Mouse (Mus musculus): Measurements from ENCODE around the gene Wfdc16.

- TF ChIP-seq CTCF (IDR thresholded peaks at IDR 0.05; ENCODE audit: borderline replicate concordance, extremely low read depth, insufficient read depth, insufficient read length) (peak; percentile 13; the same call in 1 of the 2 replicates), POLR2A (IDR thresholded peaks at IDR 0.05; ENCODE audit: borderline replicate concordance, extremely low read depth, insufficient read depth, insufficient read length, poor library complexity, severe bottlenecking) (no peak)
Observed at GRCm38 (mm10) chr2:164600179-164600578, 38.4 kb downstream of the Wfdc16 start.
